Mouse (Mus musculus) stomach, postnatal 0 days (tissue): ENCODE results near the gene Slc28a2.

ENCODE experiments used
- CTCF ChIP-seq: IDR thresholded peaks from 2 replicates; pipeline ENCODE4 v1.5.1; 2016; ENCODE audit warnings: antibody characterized with exemption, low read depth, mild to moderate bottlenecking, moderate library complexity
- EP300 ChIP-seq: optimal IDR thresholded peaks from 2 replicates; pipeline ENCODE3; 2016; ENCODE audit warnings: antibody characterized with exemption

- TF ChIP-seq CTCF = no peak
- TF ChIP-seq EP300 = no peak
Observed at GRCm38 (mm10) chr2:122450351-122450750, 24.1 kb downstream of the Slc28a2 start.
